Comparison of ENCODE assay signal across 9 mouse cellular contexts in genomic region chr2:170442535-170442934, GRCm38 (mm10). TPM values are rescaled to one million over a fixed set of nuclear protein-coding genes. Genes with fewer than 3 reads are reported as not detected.
DNase-seq lines count a peak whose midpoint lies in the region; ATAC-seq and TF ChIP-seq lines count a peak whose summit lies in the region.
"Had no signal": no experiment of that assay in that cellular context is flagged by ENCODE, and none has a peak within 500 bp of the region (broad histone marks: within the 10 kb centered on the region; RNA-seq: fewer than 3 reads in every experiment).

No protein-coding gene starts in this region.

- no peak for ATAC-seq in hindbrain, embryonic 11.5 days (ENCODE audit: low FRiP score)
- ATAC-seq in hindbrain, embryonic 12.5 days (ENCODE audit: low FRiP score) = no peak

- H3K4me3 ChIP-seq in hindbrain, embryonic 11.5 days (ENCODE audit: low read depth, low read length) = no peak overlapping the region
- H3K4me3 ChIP-seq in hindbrain, embryonic 10.5 days = no peak overlapping the region
- H3K4me3 ChIP-seq in small intestine, adult 2 months (ENCODE audit: low read depth, low read length) = no peak overlapping the region
- H3K4me3 ChIP-seq in hindbrain, embryonic 12.5 days = no peak overlapping the region
- H3K4me3 ChIP-seq: myocyte had no signal

- H3K9ac ChIP-seq in hindbrain, embryonic 11.5 days (ENCODE audit: low read depth, low read length) = no peak overlapping the region
- H3K9ac ChIP-seq in hindbrain, embryonic 12.5 days = no peak overlapping the region

- H3K4me1 ChIP-seq in hindbrain, embryonic 11.5 days (replicated peaks; ENCODE audit: control insufficient read depth, insufficient read depth, low read length) = no peaks in the 10 kb centered on the region
- H3K4me1 ChIP-seq in hindbrain, embryonic 10.5 days (replicated peaks) = peaks cover 8% of the 10 kb centered on the region; the same call in 1 of the 2 replicates
- H3K4me1 ChIP-seq in small intestine, adult 2 months (ENCODE audit: control insufficient read depth, insufficient read depth, insufficient read length, low read length) = no peaks in the 10 kb centered on the region
- H3K4me1 ChIP-seq in hindbrain, embryonic 12.5 days = peaks cover 3% of the 10 kb centered on the region; the same call in 1 of the 2 replicates

- no peaks in the 10 kb centered on the region for H3K9me3 ChIP-seq in hindbrain, embryonic 11.5 days (ENCODE audit: control insufficient read depth, low read length)
- no peaks in the 10 kb centered on the region for H3K9me3 ChIP-seq in hindbrain, embryonic 10.5 days
- no peaks in the 10 kb centered on the region for H3K9me3 ChIP-seq in hindbrain, embryonic 12.5 days (replicated peaks)

- WGBS in hindbrain, embryonic 11.5 days = 74% methylated on average over 3 of the region's 3 CpGs
- WGBS in hindbrain, embryonic 10.5 days = 68% methylated on average over 3 of the region's 3 CpGs
- WGBS in small intestine, adult 2 months = 69% methylated on average over 3 of the region's 3 CpGs
- 78% methylated on average over 3 of the region's 3 CpGs for WGBS in hindbrain, embryonic 12.5 days

- no peak overlapping the region for H3K4me2 ChIP-seq in hindbrain, embryonic 11.5 days (replicated peaks; ENCODE audit: low read depth, low read length)
- H3K4me2 ChIP-seq in hindbrain, embryonic 12.5 days (replicated peaks) = no peak overlapping the region

- H3K27ac ChIP-seq in hindbrain, embryonic 11.5 days (ENCODE audit: low read depth, low read length) = no peak overlapping the region
- H3K27ac ChIP-seq in hindbrain, embryonic 10.5 days = no peak overlapping the region
- no peak overlapping the region for H3K27ac ChIP-seq in small intestine, adult 2 months (ENCODE audit: insufficient read depth, low read depth, low read length)
- no peak overlapping the region for H3K27ac ChIP-seq in hindbrain, embryonic 12.5 days

- TF ChIP-seq POLR2A in small intestine, adult 2 months (IDR thresholded peaks at IDR 0.05; ENCODE audit: low read depth, low read length) = no peak

- peak; percentile 20; the same call in 1 of the 2 replicates for TF ChIP-seq CTCF in small intestine, adult 2 months (IDR thresholded peaks at IDR 0.05; ENCODE audit: extremely low read depth, insufficient read length, insufficient replicate concordance, low read depth, low read length)

- peak; percentile 31 for DNase-seq in hindbrain, embryonic 11.5 days (ENCODE audit: low spot score)
- no peak for DNase-seq in hindbrain, embryonic 10.5 days (ENCODE audit: low spot score)
- DNase-seq in thymus, postnatal 25 days = peak; percentile 6
- no peak for DNase-seq in thymus, postnatal 36 days
- DNase-seq in fibroblast of lung, adult 2 months (ENCODE audit: low read depth) = peak; percentile 2
- DNase-seq in urinary bladder, postnatal 25 days (ENCODE audit: low spot score) = no peak

- H3K27me3 ChIP-seq in hindbrain, embryonic 11.5 days (ENCODE audit: control insufficient read depth, insufficient read depth, low read length) = no peaks in the 10 kb centered on the region
- H3K27me3 ChIP-seq in hindbrain, embryonic 10.5 days (ENCODE audit: insufficient read depth, poor library complexity, severe bottlenecking) = peaks cover 15% of the 10 kb centered on the region
- no peaks in the 10 kb centered on the region for H3K27me3 ChIP-seq in small intestine, adult 2 months (ENCODE audit: control insufficient read depth, insufficient read depth, low read length)
- 0 out of 2 replicates have a peak, but pooled peaks cover 4% of the 10 kb centered on the region for H3K27me3 ChIP-seq in hindbrain, embryonic 12.5 days

- H3K36me3 ChIP-seq in hindbrain, embryonic 11.5 days (ENCODE audit: control insufficient read depth, insufficient read depth, low read length) = no peaks in the 10 kb centered on the region
- no peaks in the 10 kb centered on the region for H3K36me3 ChIP-seq in hindbrain, embryonic 10.5 days
- H3K36me3 ChIP-seq in small intestine, adult 2 months (ENCODE audit: control insufficient read depth, insufficient read depth, low read length) = no peaks in the 10 kb centered on the region
- H3K36me3 ChIP-seq in hindbrain, embryonic 12.5 days = no peaks in the 10 kb centered on the region

RNA-seq across cellular contexts. Expression of gene Bcas1, which starts 14.9 kb away (rescaled TPM):
- polyA plus RNA-seq in hindbrain, embryonic 11.5 days (2014; fragmentation: Nextera tagmentation; extraction: Ambion mirVana) = 1.8 and 1.9 TPM in 2 replicates
- 1.1 and 2.2 TPM in 2 replicates for polyA plus RNA-seq in hindbrain, embryonic 10.5 days (2016; fragmentation: Nextera tagmentation; extraction: Ambion mirVana)
- 11.4 and 18.4 TPM in 2 replicates for polyA plus RNA-seq in small intestine, adult 2 months (2012; rRNA removed)
- polyA plus RNA-seq in hindbrain, embryonic 12.5 days (2016; fragmentation: Nextera tagmentation; extraction: Ambion mirVana) = 10.1 and 14.2 TPM in 2 replicates

RNA-seq across cellular contexts. Expression of gene Pfdn4, which starts 53.7 kb away (rescaled TPM):
- 141 and 142 TPM in 2 replicates for polyA plus RNA-seq in hindbrain, embryonic 11.5 days (2014; fragmentation: Nextera tagmentation; extraction: Ambion mirVana)
- 93.1 and 104 TPM in 2 replicates for polyA plus RNA-seq in hindbrain, embryonic 10.5 days (2016; fragmentation: Nextera tagmentation; extraction: Ambion mirVana)
- 0.98 and 1.2 TPM in 2 replicates for polyA plus RNA-seq in small intestine, adult 2 months (2012; rRNA removed)
- polyA plus RNA-seq in hindbrain, embryonic 12.5 days (2016; fragmentation: Nextera tagmentation; extraction: Ambion mirVana) = 128 and 139 TPM in 2 replicates

RNA-seq across cellular contexts. Expression of gene Cyp24a1, which starts 54.4 kb away (rescaled TPM):
- 0.10 and 0.14 TPM in 2 replicates for polyA plus RNA-seq in hindbrain, embryonic 11.5 days (2014; fragmentation: Nextera tagmentation; extraction: Ambion mirVana)
- 0.07 and 0.17 TPM in 2 replicates for polyA plus RNA-seq in hindbrain, embryonic 10.5 days (2016; fragmentation: Nextera tagmentation; extraction: Ambion mirVana)
- polyA plus RNA-seq in small intestine, adult 2 months (2012; rRNA removed) = not detected in 2 replicates
- 0.10 TPM in 1 of 2 replicates, not detected in the other for polyA plus RNA-seq in hindbrain, embryonic 12.5 days (2016; fragmentation: Nextera tagmentation; extraction: Ambion mirVana)

Comparison
In these comparisons a context has a peak if more than half of its experiments do, and no peak if none do; other contexts are left out.
1. DNase-seq: peak in hindbrain, embryonic 11.5 days (single experiment), thymus, postnatal 25 days (single experiment) and fibroblast of lung, adult 2 months (single experiment); none in hindbrain, embryonic 10.5 days (single experiment), thymus, postnatal 36 days (0 of 2) and urinary bladder, postnatal 25 days (single experiment).
2. RNA of gene Pfdn4, which starts 53.7 kb away (polyA plus RNA-seq): 141 to 142 TPM in hindbrain, embryonic 11.5 days, 128 to 139 TPM in hindbrain, embryonic 12.5 days and 93.1 to 104 TPM in hindbrain, embryonic 10.5 days; 0.98 to 1.2 TPM in small intestine, adult 2 months; every median in the first group is over 10 times any median in the second.